Mouse (Mus musculus) c-Kit-positive CD71-positive TER-119-positive erythroid progenitor cells, embryonic 14.5 days (primary cell): Measurements from ENCODE around the gene Ascc1.
A peak's percentile ranks its signal among the peaks of the same experiment; 100 is the strongest.

Experiments
- DNase-seq: peaks from one replicate; pipeline ENCODE4 v3.0.0-alpha.2; 2013; ENCODE audit warnings: low spot score

Gene Ascc1

DNA sequence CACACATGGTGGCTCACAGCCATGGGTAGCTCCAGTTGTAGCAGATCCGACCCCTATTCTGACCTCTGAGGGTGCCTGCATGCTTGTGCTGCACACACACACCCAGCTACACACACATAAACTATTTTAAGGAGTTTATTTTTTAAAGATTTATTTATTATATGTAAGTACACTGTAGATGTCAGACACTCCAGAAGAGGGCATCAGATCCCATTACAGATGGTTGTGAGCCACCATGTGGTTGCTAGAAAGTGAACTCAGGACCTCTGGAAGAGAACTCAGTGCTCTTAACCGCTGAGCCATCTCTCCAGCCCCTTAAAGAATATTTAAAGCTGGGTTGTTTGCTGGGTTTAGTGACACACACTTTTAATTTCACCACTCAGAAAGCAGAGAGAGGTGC, 16.7 kb downstream of the Ascc1 start:
- DNase-seq = no peak

DNA sequence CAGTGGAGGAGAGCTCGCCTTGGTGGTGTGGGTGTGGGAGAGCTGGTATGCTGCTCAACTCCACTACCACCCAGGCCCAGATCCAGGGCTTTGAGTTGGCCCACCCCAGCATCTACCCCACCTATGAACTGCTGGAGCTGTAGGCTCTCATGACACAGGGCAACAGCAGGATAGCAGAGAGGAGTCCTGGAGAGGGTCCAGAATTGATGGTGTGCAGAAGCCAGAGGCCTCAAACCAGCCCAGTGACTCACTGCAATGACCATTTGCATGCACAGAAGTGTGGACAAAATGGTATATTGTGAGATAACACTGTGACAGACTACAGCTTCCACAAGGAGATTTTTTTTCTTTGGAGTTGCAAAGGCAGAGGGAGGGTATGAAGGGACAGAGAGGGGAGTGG, 21.1 kb downstream of the Ascc1 start:
- DNase-seq = no peak

DNA sequence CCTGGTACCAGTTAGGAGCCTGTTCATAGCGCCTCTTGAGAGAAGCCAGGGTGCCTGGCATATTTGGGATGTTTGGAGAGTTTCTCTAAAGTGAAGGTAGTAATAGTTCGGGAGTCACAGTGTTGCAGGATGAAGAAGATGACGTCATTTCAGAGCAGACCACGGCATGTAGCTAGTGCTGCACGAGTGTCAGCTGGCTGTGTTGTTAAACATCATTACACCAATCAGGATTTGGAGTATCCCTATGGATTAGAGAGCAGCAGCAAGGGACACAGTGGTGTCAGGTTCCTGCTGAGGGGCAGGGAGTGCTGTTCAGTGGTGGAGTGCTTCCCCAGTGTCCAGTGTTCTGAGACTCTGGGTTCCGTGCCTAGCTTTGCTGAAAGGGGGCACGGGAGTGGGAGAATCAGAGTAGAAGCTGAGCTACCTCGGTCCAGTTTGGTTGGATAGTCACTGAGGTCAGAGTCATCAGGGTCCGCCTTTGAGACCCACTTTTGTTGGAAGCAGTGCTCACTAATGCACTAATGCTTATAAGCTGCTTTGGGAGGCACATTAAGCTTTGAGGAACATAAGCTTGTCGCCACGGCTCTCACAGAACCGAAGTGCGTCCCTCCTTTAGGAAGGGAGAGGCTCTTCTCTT, 24.3 kb downstream of the Ascc1 start:
- DNase-seq = no peak

DNA sequence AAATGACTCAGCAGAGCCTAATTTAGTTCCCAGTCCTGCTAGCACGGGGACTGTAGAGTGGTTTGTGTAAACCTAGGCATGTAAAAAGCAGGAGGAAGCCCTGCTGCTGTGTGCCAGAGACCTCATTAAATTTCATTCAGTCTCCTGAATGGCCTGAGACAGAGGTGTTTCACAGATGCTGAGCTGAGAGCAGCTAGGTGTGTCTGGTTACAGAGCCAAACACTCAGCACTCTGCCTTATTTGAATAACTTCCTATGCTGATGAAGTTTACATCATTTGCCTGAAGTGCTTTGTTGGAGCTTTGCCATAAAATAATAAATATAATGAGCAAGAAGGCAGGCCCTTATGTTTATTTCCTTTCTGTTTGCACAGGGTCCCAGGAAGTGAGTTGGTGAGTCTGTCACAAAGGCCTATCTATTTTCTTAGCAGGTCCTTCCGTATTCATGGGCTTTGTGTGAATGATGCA, 25.0 kb downstream of the Ascc1 start:
- DNase-seq = no peak

DNA sequence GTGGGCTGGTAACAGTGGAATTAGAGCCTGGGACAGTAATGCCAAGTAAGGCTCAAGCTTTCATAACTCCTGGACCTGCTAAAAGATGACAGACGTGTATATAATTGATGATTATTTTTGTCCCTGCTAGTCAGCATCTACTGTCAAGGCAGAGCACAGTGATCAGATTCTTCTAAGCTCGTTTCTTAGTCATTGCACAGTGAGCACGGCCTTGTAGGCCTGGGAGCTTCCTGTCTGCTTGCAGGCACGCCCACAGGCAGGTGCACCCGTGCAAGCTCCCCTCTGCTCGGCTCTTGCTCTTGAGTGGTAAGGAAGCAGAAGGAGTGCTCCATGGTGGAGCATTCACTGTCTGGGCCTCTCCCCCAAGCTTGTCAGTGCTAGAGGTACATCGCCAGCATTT, 25.6 kb downstream of the Ascc1 start:
- no peak for DNase-seq

DNA sequence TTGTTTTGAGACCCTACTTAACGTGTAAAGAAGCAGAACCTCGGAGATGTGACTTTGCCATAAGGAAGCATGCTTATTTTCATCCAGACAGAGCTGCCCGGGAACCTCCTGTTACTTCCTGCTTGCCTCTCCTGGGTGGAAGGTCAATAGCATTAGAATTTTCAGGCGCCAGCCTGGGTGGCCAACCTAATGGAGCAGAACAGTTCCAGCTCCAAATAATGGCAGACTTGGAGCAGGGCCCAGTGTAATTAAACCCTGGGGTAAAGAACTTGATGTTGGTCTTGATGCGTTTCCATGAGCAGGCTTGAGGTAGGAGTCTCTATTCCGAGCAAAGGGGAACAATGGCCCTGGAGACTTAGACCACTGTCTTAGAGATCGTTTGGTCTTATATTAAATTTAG, 26.4 kb downstream of the Ascc1 start:
- DNase-seq = no peak

DNA sequence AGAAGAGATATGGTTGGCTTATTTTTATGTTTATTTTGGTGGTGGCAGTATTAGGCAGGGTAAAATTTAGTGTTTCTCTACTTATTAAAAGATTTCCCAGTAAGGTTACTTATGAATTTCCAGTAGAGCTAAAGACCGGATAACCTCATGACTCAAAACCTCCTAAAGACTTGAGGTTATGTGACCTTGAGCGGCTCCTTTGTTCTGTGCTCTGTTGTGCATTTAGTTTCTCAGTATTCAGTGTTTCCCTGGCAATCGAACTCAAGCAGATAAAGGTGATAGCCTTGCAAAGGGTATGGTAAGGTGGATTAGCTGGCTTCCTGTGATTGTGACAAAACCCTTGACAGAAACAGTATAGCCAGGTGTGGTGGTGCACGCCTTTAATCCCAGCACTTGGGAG, 26.8 kb downstream of the Ascc1 start:
- DNase-seq = no peak

DNA sequence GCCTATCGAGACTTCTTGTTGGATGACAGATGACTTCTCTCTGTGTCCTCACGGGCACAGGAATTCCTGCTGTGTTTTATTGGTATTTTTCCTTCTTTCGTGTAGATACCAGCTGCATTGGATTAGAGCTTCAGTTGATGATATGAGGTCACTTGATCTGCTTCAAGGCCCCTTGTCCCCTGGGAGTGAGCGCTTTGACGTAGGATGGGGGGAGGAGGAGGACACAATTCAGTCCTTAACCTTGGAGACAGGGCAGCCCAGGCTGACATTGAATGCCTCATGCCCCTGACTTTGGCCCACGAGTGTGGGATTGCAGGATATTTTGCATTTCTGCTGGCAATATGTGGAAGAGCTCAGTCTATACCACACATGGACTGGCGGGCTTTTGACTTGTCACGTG, 29.0 kb downstream of the Ascc1 start:
- DNase-seq = no peak

DNA sequence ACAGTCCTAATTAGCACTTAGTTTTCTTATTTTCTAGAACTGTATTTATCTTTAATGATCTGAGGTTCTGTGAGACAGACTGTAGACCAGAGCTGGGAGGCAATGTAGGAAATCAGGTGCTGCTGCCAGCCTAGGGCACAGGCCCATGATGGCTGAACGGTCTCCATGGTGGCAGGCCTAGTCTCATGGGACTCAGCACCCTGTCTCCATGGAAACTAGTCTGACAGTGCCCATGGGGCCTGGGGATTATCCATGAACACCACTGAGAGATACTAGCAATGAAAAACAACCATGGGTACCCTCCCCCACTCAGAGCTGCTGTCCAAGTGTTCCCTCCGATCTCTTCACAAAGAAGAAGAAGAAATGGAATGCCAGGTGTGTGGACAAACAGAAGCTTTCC, 29.4 kb downstream of the Ascc1 start:
- no peak for DNase-seq

DNA sequence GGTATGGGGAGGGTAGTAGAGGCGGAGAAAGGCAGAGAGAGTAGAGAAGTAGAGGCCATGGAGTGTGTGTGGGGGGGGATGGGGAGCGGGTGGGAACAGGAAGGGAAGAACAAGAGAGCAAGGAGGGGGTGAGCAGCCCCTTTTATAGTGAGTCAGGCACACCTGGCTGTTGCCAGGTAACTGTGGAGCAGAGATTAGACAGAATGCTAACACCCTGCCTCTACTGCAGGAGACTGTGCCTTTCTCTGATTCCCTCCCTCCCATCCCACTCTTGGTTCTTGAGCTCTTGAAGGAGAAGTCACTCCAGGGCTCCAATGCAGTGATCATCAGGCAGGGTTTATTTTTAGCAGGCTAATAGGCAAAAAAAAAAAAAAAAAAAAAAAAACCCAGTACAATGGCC, 30.0 kb downstream of the Ascc1 start:
- no peak for DNase-seq

DNA sequence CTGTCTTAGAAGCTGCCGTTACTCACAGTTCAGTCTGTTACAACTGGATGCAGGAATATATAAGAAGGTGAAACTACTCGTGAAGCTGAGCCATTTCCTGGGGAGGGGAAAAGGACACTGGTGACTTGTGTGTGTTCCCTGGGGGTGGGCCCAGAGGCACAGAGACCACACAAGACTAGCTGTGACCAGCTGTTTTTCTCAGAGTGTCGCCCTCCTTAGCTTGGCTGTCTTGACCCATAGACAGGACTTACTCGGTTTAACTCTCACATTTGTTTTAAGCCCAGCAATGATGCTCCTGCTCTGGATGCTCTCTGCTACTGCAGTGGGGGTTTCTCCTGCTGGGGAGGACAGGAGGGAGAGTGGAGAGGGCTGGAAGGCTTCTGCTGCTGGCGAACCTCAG, 30.5 kb downstream of the Ascc1 start:
- no peak for DNase-seq

DNA sequence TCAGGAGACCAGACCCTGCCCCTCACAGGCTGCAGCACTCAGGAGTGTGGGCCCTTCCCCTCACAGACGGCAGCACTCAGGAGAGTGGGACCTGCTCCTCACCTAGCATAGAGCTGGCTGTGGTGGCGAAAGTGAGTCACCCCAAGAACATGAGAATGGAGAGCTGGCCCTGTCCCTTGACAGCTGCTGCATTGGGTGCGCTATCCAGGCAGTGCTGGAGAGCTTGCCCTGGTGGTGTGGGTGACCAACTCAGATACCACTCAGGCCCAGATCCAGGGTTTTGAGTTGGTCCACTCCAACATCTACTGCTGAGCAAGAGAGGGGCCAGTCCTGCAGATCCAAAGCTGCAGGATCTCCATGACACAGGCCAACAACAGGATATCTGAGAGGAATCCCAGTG, 32.0 kb downstream of the Ascc1 start:
- no peak for DNase-seq

DNA sequence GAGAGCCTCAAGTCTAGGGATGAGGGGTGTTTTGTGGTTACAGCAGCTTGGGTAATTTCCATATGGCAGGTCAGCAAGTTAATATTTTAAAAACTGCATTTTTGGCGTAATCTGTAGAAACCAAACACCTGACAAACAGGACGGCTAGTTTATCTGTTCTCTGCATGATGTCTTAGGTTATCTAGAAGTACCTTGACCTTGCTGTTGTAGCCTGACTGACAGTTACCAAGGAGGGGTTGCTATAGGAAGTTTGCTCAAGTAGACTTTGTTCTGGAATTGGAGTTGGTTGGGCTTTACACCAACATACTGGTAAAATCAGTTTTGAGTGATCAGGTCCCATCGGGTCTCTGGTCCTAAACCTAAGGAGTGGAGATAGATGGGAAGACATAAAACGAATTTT, 33.1 kb downstream of the Ascc1 start:
- peak; percentile 12 for DNase-seq

DNA sequence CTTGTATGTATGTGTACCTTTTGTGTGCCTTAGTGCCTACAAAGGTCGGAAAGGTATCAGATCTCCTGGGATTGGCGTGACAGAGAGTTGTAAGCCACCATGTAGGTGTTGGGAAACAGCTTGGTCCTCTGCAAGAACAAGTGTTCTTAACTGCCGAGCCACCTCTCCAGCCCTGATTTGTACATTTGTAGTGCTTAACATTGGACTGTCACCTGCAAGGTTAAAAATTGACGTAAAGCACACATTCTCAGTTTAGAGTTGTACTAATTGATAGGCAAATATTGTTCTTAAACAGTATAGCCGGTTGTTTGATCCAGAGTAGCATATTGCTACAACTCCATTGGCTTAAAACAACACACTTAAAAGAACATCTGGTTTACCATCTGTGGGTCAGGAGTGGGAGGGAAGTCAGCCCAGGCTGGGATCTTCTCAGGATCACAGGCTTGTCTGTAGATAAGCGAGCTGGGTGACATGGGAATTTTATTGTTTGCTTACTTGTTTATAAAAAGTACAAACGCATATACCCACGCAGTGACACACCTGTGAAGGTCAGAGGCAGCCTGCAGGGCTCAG, 39.8 kb downstream of the Ascc1 start:
- no peak for DNase-seq

DNA sequence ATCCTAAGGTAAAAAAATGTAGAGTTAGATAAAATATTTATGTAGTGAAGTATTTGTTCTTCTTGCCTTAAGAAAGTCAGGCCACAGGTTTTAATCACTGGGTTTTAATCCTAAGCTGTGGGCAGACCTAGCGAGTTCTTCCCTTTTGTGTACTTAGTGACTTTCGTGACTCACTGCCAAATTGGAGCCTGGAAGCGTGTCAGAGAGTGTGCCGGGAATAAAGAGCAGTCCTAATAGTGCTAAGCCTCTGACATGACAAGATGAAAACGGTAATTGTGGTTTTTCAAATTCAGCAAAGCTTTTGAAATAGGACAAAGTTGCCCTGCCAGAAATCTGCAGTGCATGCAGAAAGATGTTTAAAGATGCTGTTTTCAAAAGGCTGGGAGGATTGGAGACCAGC, 44.1 kb downstream of the Ascc1 start:
- DNase-seq = no peak

DNA sequence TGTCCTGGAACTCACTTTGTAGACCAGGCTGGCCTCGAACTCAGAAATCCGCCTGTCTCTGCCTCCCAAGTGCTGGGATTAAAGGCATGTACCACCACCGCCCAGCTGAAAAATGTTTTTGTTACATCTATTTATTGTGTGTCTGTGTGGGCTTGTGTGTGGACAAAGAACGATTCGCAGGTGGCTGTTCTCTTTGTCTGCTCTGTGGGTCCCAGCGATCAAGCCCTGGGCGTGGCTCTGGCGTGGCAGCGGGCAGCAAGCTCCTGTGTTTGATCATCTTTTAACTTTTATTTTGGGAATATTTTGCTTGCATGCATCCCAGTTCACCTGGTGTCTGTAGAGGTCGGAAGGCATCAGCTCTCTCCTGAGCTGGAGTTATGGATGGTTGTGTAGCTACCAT, 48.0 kb downstream of the Ascc1 start:
- DNase-seq = no peak

DNA sequence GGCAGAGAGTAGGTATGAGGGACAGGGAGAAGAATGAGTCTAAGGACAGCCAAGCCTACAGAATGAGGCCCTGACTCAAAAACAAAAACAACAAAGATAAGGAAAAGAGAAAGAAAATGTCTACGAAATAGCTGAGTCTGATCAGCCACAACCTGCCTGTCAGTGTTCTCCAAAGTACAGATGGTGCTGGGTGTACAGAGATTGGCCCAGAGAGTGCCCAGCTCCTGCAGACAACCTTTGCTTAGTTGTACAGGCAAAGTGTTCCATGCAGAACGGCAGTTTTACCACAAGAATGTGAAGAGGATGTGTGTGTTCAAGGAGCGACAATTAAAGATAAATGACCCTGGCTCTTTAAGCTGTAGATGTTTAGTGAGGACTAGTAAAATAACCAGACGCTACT, 50.5 kb downstream of the Ascc1 start:
- DNase-seq = no peak

DNA sequence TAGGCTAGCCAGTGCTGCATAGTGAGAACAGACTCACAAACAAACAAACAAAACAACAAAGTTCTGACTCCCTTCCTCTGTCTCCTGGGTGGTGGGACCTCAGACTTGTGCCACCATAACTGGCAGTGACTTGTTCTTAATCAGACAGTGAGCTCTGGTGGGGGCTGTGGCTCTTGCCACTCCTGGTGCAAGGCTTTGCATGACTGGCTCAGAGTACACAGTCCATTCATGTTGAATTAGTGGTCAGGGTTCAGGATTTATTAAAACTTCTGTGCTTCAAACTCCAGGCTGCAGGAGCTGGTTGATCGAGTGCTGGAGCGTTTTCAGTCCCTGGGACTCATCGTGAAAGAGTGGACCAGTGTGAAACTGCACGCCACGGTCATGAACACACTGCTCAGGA, 59.6 kb downstream of the Ascc1 start:
- no peak for DNase-seq

DNA sequence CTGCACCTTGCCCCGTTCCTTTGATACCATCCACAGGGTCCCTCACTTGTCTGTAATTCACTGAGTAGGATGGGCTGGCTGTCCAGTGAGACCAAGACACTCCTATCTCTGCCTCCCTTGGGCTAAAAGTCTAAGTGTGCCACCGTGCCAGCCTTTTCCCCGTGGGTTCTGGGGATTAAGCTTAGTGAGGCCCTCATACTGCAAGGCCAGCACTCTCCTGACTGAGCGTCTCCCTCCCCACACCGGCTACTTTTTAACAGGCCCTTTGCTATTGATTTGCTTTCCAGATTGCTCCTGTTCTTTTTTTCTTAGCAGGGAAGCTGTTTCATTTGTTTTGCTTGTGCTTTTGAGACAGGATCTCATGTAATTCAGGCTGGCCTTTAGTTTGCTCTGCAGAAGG, 60.3 kb downstream of the Ascc1 start:
- no peak for DNase-seq

DNA sequence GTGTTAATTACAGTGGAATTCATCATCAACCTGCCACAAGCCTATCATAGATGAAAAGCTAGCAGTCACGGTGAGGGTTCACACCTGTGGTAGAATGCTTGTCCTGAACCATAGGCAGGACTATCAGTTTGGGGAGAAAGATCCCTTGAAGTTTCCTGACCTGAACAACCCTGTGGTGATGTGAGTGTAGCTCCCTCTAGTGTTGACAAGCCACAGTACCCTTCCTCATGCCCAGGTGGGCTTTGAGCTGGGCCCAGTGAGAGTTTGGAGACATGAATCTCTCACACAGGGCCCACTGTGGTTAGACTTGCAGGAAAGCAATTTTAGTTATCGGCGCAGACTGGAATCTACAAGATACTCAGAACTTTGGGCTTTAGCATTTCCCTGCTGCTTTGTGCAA, 63.9 kb downstream of the Ascc1 start:
- no peak for DNase-seq

DNA sequence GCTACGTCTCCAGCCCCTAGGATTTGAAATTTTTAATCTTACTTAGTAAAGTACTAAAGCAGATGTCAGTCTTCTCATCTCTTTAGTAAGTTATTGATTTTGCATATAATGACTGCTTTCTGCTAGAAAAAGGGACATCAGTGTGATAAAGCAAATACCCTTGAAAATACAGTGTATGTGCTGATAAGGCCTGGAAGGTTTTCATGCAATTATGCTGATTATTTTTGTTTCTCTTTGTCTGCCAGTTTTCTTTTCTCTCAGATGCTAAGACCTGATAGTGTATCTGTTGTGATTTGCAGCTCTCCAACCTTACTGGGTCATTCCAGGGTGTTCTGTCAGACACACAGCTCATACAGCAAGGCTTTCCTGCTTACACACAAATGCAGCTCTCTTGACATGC, 72.6 kb downstream of the Ascc1 start:
- DNase-seq = no peak

DNA sequence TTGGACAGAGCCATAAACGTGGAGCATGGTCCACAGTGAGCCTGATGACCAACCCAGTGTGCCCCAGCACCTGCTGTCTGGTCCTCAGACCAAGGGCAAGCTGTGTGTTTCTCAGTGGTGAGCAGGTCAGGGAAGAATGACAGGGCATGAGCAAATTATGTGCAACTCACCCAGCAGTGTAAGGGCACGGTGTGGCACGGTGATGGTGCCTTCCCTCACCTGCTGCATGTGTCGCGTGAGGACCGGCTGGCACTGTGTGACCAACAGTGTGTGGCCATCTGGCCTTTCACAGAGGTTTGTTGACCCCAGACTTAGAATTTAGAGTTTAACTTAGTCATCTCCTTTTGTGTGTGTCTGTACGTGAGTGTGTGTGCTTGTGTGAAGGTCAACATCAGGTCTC, 74.6 kb downstream of the Ascc1 start:
- no peak for DNase-seq

DNA sequence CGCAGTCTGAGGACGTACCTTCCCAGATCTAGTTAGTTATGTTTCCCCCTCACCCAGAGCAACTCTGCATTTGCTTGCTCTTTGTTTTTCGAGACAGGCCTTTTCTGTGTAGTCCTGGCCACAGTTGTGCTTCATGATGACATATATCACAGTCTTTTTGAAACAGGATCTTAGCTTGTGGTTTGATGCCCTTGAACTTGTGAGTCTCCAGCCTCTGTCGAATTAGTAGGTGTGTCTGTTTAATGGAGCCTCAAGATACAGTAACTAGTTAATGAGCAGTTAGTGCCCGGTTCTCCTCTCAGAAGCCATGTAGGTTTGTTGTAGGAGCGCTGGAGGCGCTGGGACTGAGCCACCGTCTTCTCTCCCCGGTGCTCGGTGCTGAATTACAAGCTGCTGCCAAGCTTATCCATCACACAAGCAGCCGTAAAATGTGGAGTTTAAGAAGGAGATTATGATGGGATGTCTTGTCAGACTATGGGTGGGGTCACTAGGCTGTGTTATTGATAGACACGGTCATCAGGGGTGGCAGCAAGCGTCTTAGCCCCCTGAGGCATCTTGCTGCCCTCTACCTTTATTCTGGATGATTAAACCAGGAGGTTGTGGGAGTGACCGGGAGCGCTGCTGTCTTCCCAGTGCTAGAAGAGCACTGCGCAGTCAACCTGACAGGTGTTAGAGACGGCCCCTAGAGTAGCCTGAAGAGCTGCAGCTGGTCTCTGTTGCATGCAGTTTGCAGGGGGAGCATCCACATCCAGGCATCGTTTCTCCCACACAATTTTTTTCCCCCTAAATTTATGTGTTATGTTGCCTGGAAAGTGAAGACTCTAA, 75.3 kb downstream of the Ascc1 start:
- DNase-seq = peak; percentile 65

DNA sequence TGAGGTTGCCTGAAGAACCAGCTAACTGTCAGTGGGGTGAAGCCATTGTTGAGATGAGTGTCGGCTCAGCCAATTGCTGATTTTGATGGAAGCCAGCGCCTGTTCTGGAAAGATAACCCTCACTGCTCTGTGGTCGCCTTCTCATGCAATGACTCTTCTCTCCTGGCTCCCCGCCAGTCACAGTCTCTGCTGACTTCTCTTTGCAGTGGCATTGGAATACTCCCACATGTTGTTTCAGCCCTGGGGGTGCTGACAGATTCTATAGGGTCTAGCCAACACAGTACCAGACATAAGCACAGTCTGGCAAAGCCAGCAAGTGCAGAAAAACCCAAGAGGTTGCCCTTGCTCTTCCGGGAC, 75.9 kb downstream of the Ascc1 start:
- peak; percentile 88 for DNase-seq
